Mouse (Mus musculus) lung, adult 10 weeks (tissue): ENCODE results near the gene Fads6. TPM values are rescaled to one million over a fixed set of nuclear protein-coding genes. Genes with fewer than 3 reads are reported as not detected.

Source experiments
- polyA plus RNA-seq: library from polyadenylated mRNA; stranded (reverse); fragments of 350-450 nt; fragmentation: Illumina TruSeq; extraction: RNeasy Lipid Tissue Mini Kit (QIAGEN cat#74804); gene quantifications from one replicate; pipeline ENCODE4 v1.2.3, GENCODE M21; 2014; ENCODE audit warnings: low read depth, low replicate concordance; ENCODE audit not compliant: insufficient read depth

Gene Fads6
- 0.99 TPM for polyA plus RNA-seq

DNA sequence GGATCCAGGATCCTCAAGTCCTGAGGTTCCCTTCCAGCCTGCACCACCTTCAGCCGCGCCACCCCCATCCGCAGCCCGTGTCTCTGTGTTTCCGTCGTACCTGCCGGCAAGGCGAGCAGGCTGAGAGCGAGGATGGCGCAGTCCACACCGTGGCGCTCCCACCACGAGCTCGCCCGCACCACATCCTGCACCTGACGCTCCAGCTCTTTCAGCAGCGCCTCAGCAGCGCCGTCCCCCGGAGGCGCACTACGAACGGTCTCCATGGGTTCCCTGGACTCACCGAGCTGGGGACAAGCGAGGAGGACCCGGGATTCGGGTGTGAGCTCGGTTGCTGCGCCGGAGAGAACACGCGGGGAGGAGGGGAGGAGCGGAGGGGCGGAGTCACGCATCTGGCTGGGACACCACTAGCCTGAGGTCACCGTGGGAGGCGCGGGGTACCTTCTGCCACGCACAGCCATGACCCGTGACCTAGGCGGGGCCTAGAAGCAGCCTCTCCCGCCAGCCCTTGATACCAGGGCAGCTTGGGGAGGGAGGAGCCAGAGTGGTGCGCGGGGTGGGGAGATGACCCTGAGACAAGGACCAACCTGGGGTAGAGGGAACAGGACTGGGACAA is at the start of gene Fads6:
Gene Fads6, minus strand, starts transcription at position 450 of the 613 bp plus-strand sequence.

GRCm38 (mm10) chr11:115334531-115334930 is 37.1 kb upstream of the Fads6 start, which contains the start of gene Otop3:
Otop3 (plus strand) TSS chr11:115334731.

DNA sequence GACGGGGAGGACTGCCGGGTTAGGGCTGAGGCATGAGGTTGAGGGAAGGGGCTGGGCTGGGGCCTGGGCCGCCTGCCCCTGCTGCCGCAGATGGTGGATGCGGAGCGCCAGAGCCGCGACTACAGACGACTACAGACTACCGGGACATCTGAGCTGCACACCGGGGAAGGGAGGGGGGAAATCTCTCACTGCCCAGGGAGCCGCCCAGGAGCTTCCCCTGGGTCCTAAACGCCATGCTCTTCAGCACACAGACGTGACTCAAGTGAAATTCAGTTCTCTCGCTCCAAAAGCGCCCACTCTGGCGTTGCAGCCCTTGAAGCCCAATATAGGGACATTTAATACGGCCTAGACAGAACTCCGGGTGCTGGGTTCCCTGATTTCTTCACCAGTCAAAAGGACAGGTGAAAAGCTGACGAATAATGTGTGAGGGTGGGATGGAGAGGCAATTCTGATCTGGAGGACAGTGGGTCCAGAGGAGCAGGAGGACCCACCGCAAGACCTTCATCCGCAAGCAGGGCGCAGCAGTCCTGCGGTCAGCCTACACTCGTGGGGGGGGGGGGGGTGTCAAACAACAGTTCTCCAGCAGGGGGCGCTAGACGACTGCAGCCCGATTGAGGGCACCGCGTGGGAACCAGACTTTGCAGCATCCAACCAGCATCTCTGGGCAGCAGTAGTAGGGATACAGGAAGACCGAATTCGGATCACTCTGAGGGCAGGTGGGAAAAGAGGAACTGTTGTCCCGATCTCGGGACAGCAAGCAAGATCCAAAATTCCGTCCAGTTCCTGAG is 24.6 kb upstream of the Fads6 start, which contains the start of gene Ush1g:
Gene Ush1g, minus strand, starts transcription at position 136 of the 788 bp plus-strand sequence.

GRCm38 (mm10) chr11:115306863-115307262 is 9.4 kb upstream of the Fads6 start, which contains the start of gene Otop2:
Otop2 (plus strand) TSS chr11:115307163.

GRCm38 (mm10) chr11:115276780-115277603 is 20.5 kb downstream of the Fads6 start, which contains the start of gene Fdxr:
Fdxr (minus strand) TSS chr11:115277050.

GRCm38 (mm10) chr11:115267061-115267883 is 30.2 kb downstream of the Fads6 start, which contains the start of gene Grin2c:
Grin2c (minus strand) TSS chr11:115267243.

Other genes starting within 250 kb of the Fads6 start
- gene Cd300ld3, start 249.3 kb downstream of the Fads6 start, polyA plus RNA-seq, result 2.4 TPM
- 1.3 TPM for gene Cd300e, start 235.5 kb downstream of the Fads6 start, polyA plus RNA-seq
- 1.1 TPM for gene Rab37, start 206.2 kb downstream of the Fads6 start, polyA plus RNA-seq
- gene Cd300lf, start 163.7 kb downstream of the Fads6 start, polyA plus RNA-seq, result 6.7 TPM
- 44.9 TPM for gene Slc9a3r1, start 134.3 kb downstream of the Fads6 start, polyA plus RNA-seq
- 4.0 TPM for gene Tmem104, start 110.2 kb downstream of the Fads6 start, polyA plus RNA-seq
- 33.1 TPM for gene Nat9, start 109.8 kb downstream of the Fads6 start, polyA plus RNA-seq
- 0.39 TPM for gene Grin2c, start 30.4 kb downstream of the Fads6 start, polyA plus RNA-seq
- 6.9 TPM for gene Fdxr, start 20.6 kb downstream of the Fads6 start, polyA plus RNA-seq
- not detected for gene Otop2, start 9.5 kb upstream of the Fads6 start, polyA plus RNA-seq
- gene Ush1g, start 24.4 kb upstream of the Fads6 start, polyA plus RNA-seq, result not detected
- not detected for gene Otop3, start 37.1 kb upstream of the Fads6 start, polyA plus RNA-seq
- gene Hid1, start 70.1 kb upstream of the Fads6 start, polyA plus RNA-seq, result 11.8 TPM
- 7.4 TPM for gene Cdr2l, start 84.3 kb upstream of the Fads6 start, polyA plus RNA-seq
- 89.2 TPM for gene Mrpl58, start 106.1 kb upstream of the Fads6 start, polyA plus RNA-seq
- gene Atp5h, start 122.3 kb upstream of the Fads6 start, polyA plus RNA-seq, result 582 TPM
- 47.3 TPM for gene Kctd2, start 122.5 kb upstream of the Fads6 start, polyA plus RNA-seq
- not detected for gene Trim80, start 142.9 kb upstream of the Fads6 start, polyA plus RNA-seq
- gene Slc16a5, start 164.8 kb upstream of the Fads6 start, polyA plus RNA-seq, result 0.43 TPM
- 5.3 TPM for gene Armc7, start 178.0 kb upstream of the Fads6 start, polyA plus RNA-seq
- gene Nt5c, start 194.2 kb upstream of the Fads6 start, polyA plus RNA-seq, result 76.7 TPM
- gene Jpt1, start 216.7 kb upstream of the Fads6 start, polyA plus RNA-seq, result 84.1 TPM
- gene Sumo2, start 238.6 kb upstream of the Fads6 start, polyA plus RNA-seq, result 241 TPM